Mouse (Mus musculus): Measurements from ENCODE around the gene Dact3. TPM values are rescaled to one million over a fixed set of nuclear protein-coding genes. Genes with fewer than 3 reads are reported as not detected.
A peak's percentile ranks its signal among the peaks of the same experiment; 100 is the strongest.

The Dact3 gene
- polyA plus RNA-seq, 1 experiment from 2014 or later: 5.5 TPM

DNA sequence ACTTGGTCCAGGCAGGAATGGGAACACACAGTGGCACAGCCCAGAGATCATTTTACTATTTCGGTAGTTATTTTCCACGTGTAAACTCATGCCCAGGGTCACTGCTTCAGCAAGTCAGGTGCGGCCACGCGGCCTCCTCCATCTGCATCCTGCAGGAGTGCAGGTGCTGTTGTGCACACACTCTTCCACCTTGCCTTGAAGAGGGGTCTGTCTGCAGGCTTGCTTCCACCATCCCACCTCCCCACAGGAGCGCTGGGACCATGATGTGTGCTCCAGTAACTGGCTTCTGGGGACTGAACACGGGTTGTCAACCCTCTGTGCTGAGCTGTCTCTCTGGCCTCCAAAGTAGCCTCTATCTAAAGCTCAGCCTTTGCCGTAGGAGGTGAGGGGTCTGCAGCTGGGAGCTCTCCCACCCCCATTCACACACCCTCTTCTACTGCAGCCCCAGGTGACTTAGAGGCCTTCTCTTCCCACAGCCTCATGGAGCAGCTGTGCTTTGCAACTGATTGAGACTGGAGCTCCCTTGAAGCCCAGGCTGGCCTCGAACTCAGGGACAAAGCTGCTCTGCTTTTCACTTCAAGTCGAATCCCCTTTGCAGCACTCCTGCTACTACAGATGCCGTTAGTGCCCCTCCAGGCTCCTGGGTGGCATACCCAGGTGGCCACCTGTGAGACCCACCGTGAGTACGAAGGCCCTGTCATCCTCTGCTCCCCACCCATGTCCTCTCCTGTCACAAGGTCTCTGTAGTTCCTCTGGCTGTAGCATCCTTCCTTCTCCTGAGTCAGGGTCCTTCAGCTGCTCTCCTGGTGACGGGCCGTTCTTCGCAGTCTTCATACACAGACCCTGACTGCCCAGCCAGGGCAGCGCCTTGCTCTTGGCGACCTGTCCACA is 39.6 kb downstream of the Dact3 start:
- H3K36me3 ChIP-seq (replicated peaks): peaks cover 61% of the 10 kb centered on the region
- no peak for DNase-seq (ENCODE audit: low spot score)
- H3K27ac ChIP-seq (replicated peaks): no peak overlapping the region
- H3K9me3 ChIP-seq: no peaks in the 10 kb centered on the region
- H3K4me1 ChIP-seq: peaks cover 29% of the 10 kb centered on the region
- peak overlapping the region; percentile 15; the same call in 1 of the 2 replicates for H3K4me3 ChIP-seq
- WGBS: 83% methylated on average over 18 of the region's 18 CpGs
- H3K27me3 ChIP-seq (replicated peaks; ENCODE audit: low read depth, poor library complexity, severe bottlenecking): peaks cover 3% of the 10 kb centered on the region; the same call in 1 of the 2 replicates

DNA sequence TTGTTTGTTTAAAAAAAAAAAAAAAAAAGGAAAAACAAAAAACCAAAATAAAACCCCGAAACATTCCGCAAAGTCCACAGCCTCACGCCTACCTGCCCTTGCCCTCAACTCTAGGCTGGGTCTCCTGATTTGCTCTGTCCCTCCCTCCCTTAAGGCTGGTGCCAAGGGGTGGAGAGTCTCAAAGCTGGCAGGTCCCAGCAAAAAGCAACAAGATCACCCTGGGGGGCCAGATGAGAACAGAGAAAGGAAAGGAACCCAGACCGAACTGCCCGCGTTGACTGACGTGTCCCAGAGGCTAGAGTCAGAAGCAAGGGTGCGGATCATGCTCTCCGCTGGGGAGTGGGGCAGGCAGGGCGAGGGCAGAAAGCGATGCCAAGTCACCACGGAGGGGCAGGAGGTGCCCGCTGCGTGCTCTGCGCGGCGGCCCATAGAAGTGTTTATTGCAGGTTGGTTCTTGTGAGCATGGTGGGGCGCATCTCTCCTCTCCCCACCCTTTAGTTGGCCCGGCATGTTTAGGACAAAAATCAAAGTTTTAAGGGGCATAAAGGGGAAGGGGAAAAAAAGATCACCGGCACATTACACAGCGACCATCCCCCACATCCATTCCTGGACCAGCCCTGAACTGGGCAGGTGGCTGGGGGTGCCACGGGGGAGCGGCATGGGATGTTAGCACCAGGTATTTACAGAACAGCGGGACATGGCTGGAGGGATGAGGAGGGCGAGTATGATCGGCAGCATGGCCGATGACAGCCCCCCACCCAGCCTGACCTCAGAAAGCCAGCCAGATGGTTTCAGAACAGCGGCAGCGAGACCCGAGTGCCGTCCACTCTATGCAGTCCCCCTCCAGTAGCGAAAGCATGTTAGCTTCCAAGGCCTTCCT is 40.6 kb downstream of the Dact3 start:
- Histone ChIP-seq H3K36me3 (replicated peaks) (peaks cover 68% of the 10 kb centered on the region), H3K27ac (replicated peaks) (no peak overlapping the region), H3K9me3 (no peaks in the 10 kb centered on the region), H3K4me3 (no peak overlapping the region), H3K27me3 (replicated peaks; ENCODE audit: low read depth, poor library complexity, severe bottlenecking) (no peaks in the 10 kb centered on the region), H3K4me1 (peaks cover 33% of the 10 kb centered on the region)
- no peak for DNase-seq (ENCODE audit: low spot score)
- 93% methylated on average over 32 of the region's 32 CpGs for WGBS

DNA sequence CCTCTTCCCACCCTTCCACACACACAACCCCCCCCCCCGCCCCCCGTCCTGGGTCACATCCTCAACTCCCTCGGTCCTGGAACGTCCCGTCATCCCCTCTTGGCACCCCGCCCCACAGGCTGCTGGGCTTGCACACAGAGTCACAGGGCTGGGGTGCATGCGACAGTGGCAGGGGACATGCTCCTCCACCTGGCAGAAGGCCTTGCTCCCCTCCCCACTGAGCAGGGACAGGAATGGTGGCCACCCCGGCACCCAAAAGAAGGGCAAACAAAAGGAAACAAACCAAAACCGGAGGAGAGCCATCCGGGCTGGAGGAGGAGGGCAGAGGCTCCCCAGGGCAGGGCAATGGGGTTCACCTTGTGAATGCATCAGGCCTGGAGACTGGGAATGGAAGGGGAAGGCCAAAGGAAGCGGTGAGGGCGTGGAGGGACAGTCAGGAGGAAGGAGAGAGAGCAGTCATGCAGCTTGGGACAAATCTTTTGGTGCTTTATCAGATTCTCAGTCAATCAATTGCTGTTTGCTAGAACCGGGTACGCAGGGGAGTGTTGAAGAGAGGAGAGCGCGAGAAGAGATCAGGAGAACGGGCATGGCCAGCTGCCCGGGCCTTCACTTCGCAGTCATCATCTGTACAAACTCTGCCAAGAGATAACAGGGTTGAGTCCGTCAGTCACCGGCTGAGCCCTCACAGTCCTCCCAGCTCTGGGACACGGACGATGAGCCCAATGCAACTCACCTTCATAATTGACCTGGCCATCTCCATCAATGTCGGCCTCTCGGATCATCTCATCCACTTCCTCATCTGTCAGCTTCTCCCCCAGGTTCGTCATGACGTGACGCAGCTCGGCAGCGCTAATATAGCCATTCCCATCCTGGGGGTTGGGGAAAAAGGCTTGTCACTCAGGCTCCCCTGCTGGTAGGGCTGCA is 41.5 kb downstream of the Dact3 start:
- 88% methylated on average over 30 of the region's 30 CpGs for WGBS
- H3K4me1 ChIP-seq: peaks cover 42% of the 10 kb centered on the region
- H3K4me3 ChIP-seq: no peak overlapping the region
- no peak overlapping the region for H3K27ac ChIP-seq (replicated peaks)
- H3K27me3 ChIP-seq (replicated peaks; ENCODE audit: low read depth, poor library complexity, severe bottlenecking): no peaks in the 10 kb centered on the region
- no peak for DNase-seq (ENCODE audit: low spot score)
- H3K36me3 ChIP-seq (replicated peaks): peaks cover 77% of the 10 kb centered on the region
- H3K9me3 ChIP-seq: no peaks in the 10 kb centered on the region

- Histone ChIP-seq H3K4me1 (peaks cover 49% of the 10 kb centered on the region), H3K36me3 (replicated peaks) (peaks cover 85% of the 10 kb centered on the region), H3K27ac (replicated peaks) (no peak overlapping the region), H3K4me3 (no peak overlapping the region), H3K27me3 (replicated peaks; ENCODE audit: low read depth, poor library complexity, severe bottlenecking) (no peaks in the 10 kb centered on the region), H3K9me3 (no peaks in the 10 kb centered on the region)
- 85% methylated on average over 11 of the region's 11 CpGs for WGBS
- no peak for DNase-seq (ENCODE audit: low spot score)
Observed at GRCm38 (mm10) chr7:16917447-16917846, 42.3 kb downstream of the Dact3 start.

- Histone ChIP-seq H3K27ac (replicated peaks) (no peak overlapping the region), H3K4me1 (peaks cover 53% of the 10 kb centered on the region), H3K9me3 (no peaks in the 10 kb centered on the region), H3K4me3 (no peak overlapping the region), H3K36me3 (replicated peaks) (peaks cover 85% of the 10 kb centered on the region), H3K27me3 (replicated peaks; ENCODE audit: low read depth, poor library complexity, severe bottlenecking) (no peaks in the 10 kb centered on the region)
- 89% methylated on average over 9 of the region's 9 CpGs for WGBS
- no peak for DNase-seq (ENCODE audit: low spot score)
Observed at GRCm38 (mm10) chr7:16918014-16918413, 42.9 kb downstream of the Dact3 start.

- 84% methylated on average over 3 of the region's 3 CpGs for WGBS
- H3K27me3 ChIP-seq (replicated peaks; ENCODE audit: low read depth, poor library complexity, severe bottlenecking): no peaks in the 10 kb centered on the region
- peaks cover 53% of the 10 kb centered on the region for H3K4me1 ChIP-seq
- H3K27ac ChIP-seq (replicated peaks): no peak overlapping the region
- peaks cover 84% of the 10 kb centered on the region for H3K36me3 ChIP-seq (replicated peaks)
- H3K9me3 ChIP-seq: no peaks in the 10 kb centered on the region
- no peak for DNase-seq (ENCODE audit: low spot score)
- H3K4me3 ChIP-seq: no peak overlapping the region
Observed at GRCm38 (mm10) chr7:16918670-16919069, 43.6 kb downstream of the Dact3 start.

DNA sequence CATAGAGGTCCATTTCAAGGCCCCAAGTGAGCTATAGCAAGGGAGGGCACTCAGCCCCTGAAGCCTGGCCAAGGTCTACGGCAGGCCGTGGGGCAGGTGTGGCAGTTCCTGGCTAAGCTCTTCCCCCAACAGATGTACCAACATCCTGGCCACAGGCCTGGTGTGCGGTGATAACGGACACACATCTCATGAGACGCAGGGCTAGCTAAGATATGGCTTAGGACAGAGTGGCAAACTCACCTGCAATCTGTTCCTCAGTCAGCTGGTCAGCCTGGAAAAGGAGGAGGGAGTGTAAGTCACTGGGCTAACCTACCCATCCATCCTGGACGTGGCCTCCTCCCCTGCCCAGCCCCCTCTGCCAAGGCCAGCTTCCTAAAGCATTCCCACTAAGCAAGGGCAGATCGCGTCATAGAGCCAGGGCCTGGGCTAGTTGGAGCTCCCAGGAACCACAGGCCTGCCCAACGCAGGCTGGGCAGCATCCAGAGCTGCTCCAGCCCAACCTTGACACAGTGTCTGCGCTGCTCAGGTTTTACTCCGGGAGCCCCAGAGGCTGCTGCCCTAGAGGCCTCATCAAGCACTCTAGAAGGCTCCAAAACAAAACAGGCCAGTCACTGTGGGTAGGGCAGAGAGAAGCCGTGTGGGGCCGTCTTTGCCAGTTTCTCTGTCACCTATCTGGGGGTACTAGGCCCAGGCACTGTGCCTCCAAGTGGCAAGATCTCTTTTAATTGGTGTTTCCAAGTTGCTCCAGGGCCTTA is 44.5 kb downstream of the Dact3 start:
- peaks cover 51% of the 10 kb centered on the region for H3K4me1 ChIP-seq
- no peaks in the 10 kb centered on the region for H3K27me3 ChIP-seq (replicated peaks; ENCODE audit: low read depth, poor library complexity, severe bottlenecking)
- H3K9me3 ChIP-seq: no peaks in the 10 kb centered on the region
- H3K27ac ChIP-seq (replicated peaks): peak overlapping the region; percentile 40
- no peak for DNase-seq (ENCODE audit: low spot score)
- H3K36me3 ChIP-seq (replicated peaks): peaks cover 75% of the 10 kb centered on the region
- H3K4me3 ChIP-seq: 0 out of 2 replicates have a peak overlapping the region, but pooled peaks have one; percentile 23
- 91% methylated on average over 13 of the region's 13 CpGs for WGBS

GRCm38 (mm10) chr7:16920150-16920579 is 45.0 kb downstream of the Dact3 start:
- no peak for DNase-seq (ENCODE audit: low spot score)
- 84% methylated on average over 7 of the region's 7 CpGs for WGBS
- Histone ChIP-seq H3K4me1 (peaks cover 51% of the 10 kb centered on the region), H3K4me3 (0 out of 2 replicates have a peak overlapping the region, but pooled peaks have one; percentile 23), H3K36me3 (replicated peaks) (peaks cover 69% of the 10 kb centered on the region), H3K27me3 (replicated peaks; ENCODE audit: low read depth, poor library complexity, severe bottlenecking) (no peaks in the 10 kb centered on the region), H3K9me3 (no peaks in the 10 kb centered on the region), H3K27ac (replicated peaks) (peak overlapping the region; percentile 40)

GRCm38 (mm10) chr7:16920818-16921791 is 46.0 kb downstream of the Dact3 start:
- DNase-seq (ENCODE audit: low spot score): peak; percentile 69
- peaks cover 51% of the 10 kb centered on the region for H3K4me1 ChIP-seq
- peaks cover 60% of the 10 kb centered on the region for H3K36me3 ChIP-seq (replicated peaks)

DNA sequence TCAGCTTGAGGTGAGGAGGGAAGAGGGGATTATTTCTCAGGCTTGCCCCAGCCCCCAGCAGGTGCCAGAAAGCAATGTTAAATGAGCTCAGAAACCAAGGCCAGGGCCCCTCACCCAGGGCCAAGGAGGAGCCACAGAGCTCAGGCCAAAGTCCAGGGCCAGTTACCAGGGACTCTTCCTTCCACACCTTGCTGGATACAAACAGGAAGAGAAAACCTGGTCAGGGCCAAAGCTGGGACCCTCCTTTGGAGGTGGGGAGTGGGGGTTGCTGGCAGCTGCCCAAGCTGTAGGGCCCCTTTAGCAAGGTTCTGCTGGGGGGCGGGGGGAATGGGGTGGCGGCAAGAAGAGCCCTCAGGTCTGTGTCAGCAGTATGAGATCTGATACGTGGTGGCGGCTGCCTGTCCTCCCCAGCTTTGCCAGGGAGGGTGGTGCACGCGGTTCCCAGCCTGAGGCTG is 46.8 kb downstream of the Dact3 start:
- WGBS: 59% methylated on average over 6 of the region's 6 CpGs
- peaks cover 51% of the 10 kb centered on the region for H3K4me1 ChIP-seq

More at GRCm38 (mm10) chr7:16920818-16921791, 46.0 kb downstream of the Dact3 start:
- WGBS: 47% methylated on average over 21 of the region's 21 CpGs
- Histone ChIP-seq H3K27ac (replicated peaks) (peak overlapping the region; percentile 98), H3K9me3 (no peaks in the 10 kb centered on the region), H3K4me3 (peak overlapping the region; percentile 96), H3K27me3 (replicated peaks; ENCODE audit: low read depth, poor library complexity, severe bottlenecking) (no peaks in the 10 kb centered on the region)

More for the DNA sequence above, 46.8 kb downstream of the Dact3 start:
- Histone ChIP-seq H3K9me3 (no peaks in the 10 kb centered on the region), H3K27ac (replicated peaks) (peak overlapping the region; percentile 98), H3K36me3 (replicated peaks) (peaks cover 52% of the 10 kb centered on the region), H3K27me3 (replicated peaks; ENCODE audit: low read depth, poor library complexity, severe bottlenecking) (no peaks in the 10 kb centered on the region), H3K4me3 (peak overlapping the region; percentile 96)
- no peak for DNase-seq (ENCODE audit: low spot score)

Data from embryonic facial prominence, embryonic 10.5 days (tissue).